Mouse (Mus musculus) kidney, postnatal 4 days (tissue): ENCODE measurements at regions not wholly inside any gene's neighbourhood (a gene's known extent, or its start where the extent isn't known, plus 50 kb on each side); places are given as distances from the start of the nearest gene placed in this dataset.
"Not testable (repeated sequence)": the region's sequence is repeated elsewhere in the genome, so short reads cannot be mapped to it uniquely, and the experiment has no call there.

Experiments
- DNase-seq, 2 experiments: peaks; one replicate each; pipeline ENCODE4 v3.0.0; 2021; ENCODE audit warnings: mixed read lengths in 2 of 2

DNA sequence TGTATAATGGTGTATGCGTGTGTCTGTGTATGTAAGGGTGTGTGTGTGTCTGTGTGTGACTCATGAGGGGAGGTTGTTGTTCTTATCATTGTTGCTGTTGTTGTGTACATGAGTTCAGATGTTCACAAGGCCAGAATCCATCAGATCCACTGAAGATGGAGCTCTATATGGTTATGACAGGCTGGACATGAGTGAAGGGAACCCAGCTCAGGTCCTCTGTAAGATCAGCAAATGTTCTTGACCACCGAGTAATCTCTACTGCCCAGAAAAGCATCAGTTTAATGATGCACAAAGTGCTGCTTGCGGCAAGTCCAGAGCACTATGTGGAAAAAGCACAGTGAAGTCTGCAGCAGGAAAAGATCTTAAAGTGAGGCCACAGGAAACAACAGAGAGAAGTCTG is 77.5 kb downstream of the Gm15319 start:
- not testable (repeated sequence) for DNase-seq

DNA sequence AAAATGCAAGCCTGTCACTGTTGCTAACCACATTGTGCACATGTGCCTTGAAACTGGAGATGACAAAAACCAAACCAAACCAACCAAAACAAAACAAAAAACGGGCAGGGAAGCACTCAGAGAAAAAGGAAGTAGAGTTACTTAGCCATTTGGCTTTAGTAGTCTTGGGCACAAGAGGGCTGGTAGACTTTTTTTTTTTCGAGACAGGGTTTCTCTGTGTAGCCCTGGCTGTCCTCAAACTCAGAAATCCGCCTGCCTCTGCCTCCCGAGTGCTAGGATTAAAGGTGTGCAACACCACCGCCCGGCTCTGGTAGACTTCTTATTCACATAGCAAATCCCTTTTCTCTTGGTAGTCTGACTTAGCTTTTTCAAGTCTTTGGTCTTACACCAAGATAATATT is 78.2 kb downstream of the Gm15319 start:
- not testable (repeated sequence) for DNase-seq

GRCm38 (mm10) chr8:20283141-20283540 is 79.9 kb downstream of the Gm15319 start:
- DNase-seq: not testable (repeated sequence)

DNA sequence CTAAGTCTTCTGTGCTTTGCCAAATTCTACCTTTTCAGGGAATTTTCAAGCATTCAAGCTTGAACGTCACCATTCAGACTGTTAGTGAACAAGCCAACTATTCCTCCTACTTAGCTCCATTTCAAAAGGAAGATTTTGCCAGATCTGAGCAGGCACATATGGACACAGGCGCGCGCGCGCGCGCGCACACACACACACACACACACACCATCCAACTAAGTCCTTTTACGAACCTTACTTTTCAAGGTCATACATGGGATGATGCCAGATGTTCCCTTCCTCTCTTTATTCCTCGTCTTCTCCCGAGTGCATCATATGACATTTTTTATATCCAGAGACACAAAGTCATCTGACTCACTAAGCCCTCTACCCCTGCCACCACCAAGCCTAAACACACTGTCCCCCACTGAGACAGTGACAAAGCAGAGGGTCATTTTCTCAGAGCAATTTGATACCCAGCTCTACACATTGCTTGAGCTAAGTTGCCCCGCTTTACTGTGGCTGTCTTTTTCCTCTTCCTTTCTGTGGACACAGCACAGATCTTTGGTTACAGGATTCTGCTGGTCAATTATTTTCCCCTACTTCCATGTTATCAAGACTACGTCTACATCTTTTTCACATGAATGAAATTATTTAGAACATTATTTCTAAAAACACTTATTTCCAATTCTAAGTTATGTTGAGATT is 81.7 kb downstream of the Gm15319 start:
- DNase-seq: not testable (repeated sequence)

DNA sequence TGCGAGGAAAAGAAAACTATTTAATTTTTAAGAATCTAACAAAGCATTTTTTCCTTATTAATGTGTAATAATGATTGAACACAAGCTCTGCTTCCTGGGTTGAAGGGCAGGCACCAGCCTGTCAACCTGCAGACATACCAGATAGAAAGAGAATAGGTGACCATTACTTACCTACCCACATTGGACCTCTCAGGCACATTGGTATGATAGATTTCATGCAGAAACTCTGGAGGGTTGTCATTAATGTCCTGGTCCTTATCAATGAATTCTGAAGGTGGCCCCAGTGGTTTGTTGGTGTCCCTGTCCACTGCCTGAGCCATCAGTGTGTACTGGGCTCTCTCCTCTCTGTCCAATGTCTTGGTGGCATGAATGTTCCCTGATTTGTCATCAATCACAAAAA is 85.3 kb downstream of the Gm15319 start:
- DNase-seq: not testable (repeated sequence)

DNA sequence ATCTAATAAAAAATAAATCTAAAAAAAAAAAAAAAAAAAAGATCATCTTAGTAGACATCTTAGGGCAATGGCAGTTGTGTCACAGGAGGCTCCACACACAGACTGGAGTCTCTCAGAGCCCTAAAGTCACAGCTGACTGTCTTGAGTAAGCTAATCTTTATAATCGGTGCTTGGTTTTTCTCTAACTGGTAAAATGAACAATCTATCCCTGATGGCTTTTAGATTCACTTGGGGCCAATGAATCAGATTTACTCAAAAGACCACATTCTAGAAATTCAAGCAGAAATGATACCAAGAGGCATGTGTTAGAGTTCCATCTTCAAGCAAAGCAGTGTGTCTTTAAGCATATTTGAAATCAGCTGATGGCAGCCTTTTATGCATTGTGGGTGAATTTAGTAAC is 86.3 kb downstream of the Gm15319 start:
- DNase-seq: not testable (repeated sequence)

GRCm38 (mm10) chr8:20273844-20274243 is 89.2 kb downstream of the Gm15319 start:
- not testable (repeated sequence) for DNase-seq

DNA sequence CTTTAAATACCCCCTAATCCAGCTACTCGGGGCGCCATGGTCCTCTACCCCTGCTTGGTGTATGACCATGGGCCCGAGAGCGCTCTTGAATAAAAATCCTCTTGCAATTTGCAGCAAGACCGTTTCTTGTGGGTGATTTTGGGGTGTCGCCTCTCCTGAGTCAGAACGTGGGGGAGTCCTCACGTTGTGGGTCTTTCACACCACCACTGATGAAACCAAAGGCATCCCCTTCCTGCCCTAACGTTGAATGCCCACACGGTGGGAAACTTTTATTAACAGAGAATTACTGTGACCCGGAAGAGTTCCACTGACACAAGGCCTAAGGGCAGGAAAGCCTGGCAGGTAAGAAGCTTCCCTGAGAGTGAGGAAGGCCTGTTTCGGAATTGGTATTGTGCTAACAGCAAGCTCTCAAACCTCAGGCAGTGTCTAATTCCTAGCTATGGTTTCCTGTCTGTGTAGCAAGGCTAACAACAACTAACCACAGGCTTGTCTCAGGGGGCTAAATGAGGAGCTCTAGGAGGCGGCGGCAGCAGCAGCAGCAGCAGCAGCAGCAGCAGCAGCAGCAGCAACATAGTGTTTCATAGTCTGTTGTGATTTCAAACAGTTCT is 95.4 kb downstream of the Gm15319 start:
- DNase-seq: not testable (repeated sequence)

- DNase-seq: not testable (repeated sequence)
Observed at GRCm38 (mm10) chr8:20266776-20267175, 96.2 kb downstream of the Gm15319 start.

DNA sequence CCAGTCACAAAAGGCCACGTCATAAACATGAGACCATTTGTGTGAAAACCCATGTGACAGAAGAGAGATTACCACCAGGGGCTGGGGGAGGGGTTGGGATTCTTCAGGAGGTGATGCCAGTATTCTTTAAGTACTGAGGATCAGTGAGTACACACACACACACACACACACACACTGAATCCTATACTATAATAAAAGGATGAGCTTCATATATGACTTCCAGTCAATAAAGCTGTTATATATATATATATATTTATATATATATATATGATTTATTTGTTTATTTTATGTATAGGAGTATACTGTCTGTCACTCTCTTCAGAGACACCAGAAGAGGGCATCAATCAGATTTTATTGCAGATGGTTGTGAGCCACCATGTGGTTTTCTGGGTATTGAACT is 98.4 kb downstream of the Gm15319 start:
- not testable (repeated sequence) for DNase-seq

DNA sequence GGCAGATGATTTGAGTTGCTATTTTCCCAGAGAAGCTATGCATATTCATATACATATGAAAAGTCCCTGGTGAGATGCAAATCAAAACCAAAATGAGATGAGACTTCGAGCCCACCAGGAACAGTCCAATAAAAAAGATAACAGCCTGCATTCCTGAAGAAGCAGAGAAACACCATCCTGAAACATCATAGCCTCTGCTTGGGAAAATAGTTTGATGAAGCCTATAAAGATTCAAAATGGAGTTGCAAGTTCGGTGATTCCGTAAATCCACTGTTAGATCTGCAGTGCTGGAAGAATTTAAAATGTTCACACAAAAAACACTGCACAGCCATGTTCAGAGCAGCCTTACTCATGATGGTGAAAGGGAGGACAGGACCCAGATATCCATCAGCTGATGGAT is 98.9 kb downstream of the Gm15319 start:
- not testable (repeated sequence) for DNase-seq

- peak in 1 of 2 experiments; percentile 28 for DNase-seq
Observed at GRCm38 (mm10) chr8:20262847-20263570, 100.0 kb downstream of the Gm15319 start.

GRCm38 (mm10) chr8:20262253-20262652 is 100.8 kb downstream of the Gm15319 start:
- peak in 1 of 2 experiments; percentile 38 for DNase-seq

DNA sequence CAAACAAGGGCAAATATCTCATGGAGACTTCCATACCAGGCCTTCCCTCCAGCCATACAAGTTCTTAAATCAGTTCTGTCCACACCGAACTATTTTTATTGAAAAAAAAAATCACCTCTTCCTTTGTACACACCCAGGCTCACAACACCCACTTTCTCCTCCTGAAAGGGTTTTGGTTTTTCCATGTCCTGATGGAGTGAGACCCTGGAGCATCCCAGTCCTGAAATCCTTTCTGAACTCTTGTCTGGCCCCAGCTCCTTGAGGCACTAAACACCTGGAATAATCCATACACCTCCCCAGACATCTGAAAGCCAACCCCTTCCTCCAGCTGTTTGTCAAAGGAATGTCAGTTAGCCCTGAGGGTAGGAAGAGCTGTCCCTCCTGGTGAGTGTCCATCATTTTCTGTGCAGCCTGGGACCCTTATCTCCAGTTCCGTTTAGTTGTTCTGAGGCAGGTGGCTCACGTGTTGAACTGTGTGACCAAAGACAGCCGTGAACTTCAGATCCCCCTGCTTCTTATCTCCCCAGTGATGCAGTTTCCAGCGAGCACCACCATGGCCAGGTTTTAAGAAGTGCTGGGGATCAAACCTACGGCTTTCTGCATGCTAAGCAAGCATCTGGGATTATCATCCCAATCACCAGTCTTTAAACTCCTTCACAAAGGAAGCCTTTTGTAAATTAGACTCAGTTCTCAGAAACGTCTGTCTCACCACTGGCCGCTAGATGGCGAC is 101.4 kb downstream of the Gm15319 start:
- DNase-seq: not testable (repeated sequence)

GRCm38 (mm10) chr8:20261007-20261406 is 102.0 kb downstream of the Gm15319 start:
- peak; percentile 34 to 40 for DNase-seq

GRCm38 (mm10) chr8:20260125-20260640 is 102.8 kb downstream of the Gm15319 start:
- DNase-seq: not testable (repeated sequence)

- not testable (repeated sequence) for DNase-seq
Observed at GRCm38 (mm10) chr8:20259662-20260061, 103.3 kb downstream of the Gm15319 start.
